Mouse (Mus musculus): Measurements from ENCODE around the gene Edaradd.

Edaradd gene

GRCm38 (mm10) chr13:12519955-12520584 lies at the start of gene Edaradd:
Gene Edaradd (minus strand): TSS chr13:12520438.
- peak; percentile 60 for DNase-seq

- no peak for DNase-seq
Measured at GRCm38 (mm10) chr13:12569741-12570140, 49.5 kb upstream of the Edaradd start.

GRCm38 (mm10) chr13:12568597-12569469 lies 48.6 kb upstream of the Edaradd start:
- no peak for DNase-seq

- no peak for DNase-seq
Measured at GRCm38 (mm10) chr13:12567936-12568335, 47.7 kb upstream of the Edaradd start.

- peak; percentile 100 for DNase-seq
Measured at GRCm38 (mm10) chr13:12565621-12566390, 45.6 kb upstream of the Edaradd start, which contains the start of gene Ero1lb. Gene Ero1lb (plus strand): TSS chr13:12565874.

- DNase-seq, result no peak
Measured at GRCm38 (mm10) chr13:12562256-12562655, 42.0 kb upstream of the Edaradd start.

GRCm38 (mm10) chr13:12561729-12562128 lies 41.5 kb upstream of the Edaradd start:
- DNase-seq, result no peak

GRCm38 (mm10) chr13:12559462-12560120 lies 39.4 kb upstream of the Edaradd start:
- no peak for DNase-seq

GRCm38 (mm10) chr13:12559044-12559443 lies 38.8 kb upstream of the Edaradd start:
- no peak for DNase-seq

- no peak for DNase-seq
Measured at GRCm38 (mm10) chr13:12554211-12554610, 34.0 kb upstream of the Edaradd start.

GRCm38 (mm10) chr13:12543880-12544568 lies 23.8 kb upstream of the Edaradd start:
- DNase-seq, result no peak

- DNase-seq, result no peak
Measured at GRCm38 (mm10) chr13:12543246-12543645, 23.0 kb upstream of the Edaradd start.

- DNase-seq, result peak; percentile 70
Measured at GRCm38 (mm10) chr13:12542006-12542981, 22.1 kb upstream of the Edaradd start.

- DNase-seq, result no peak
Measured at GRCm38 (mm10) chr13:12540119-12540518, 19.9 kb upstream of the Edaradd start.

GRCm38 (mm10) chr13:12539716-12540115 lies 19.5 kb upstream of the Edaradd start:
- DNase-seq, result no peak

GRCm38 (mm10) chr13:12537971-12538370 lies 17.7 kb upstream of the Edaradd start:
- DNase-seq, result peak; percentile 71

- peak; percentile 43 for DNase-seq
Measured at GRCm38 (mm10) chr13:12534628-12535027, 14.4 kb upstream of the Edaradd start.

- no peak for DNase-seq
Measured at GRCm38 (mm10) chr13:12525678-12526077, 5.4 kb upstream of the Edaradd start.

- no peak for DNase-seq
Measured at GRCm38 (mm10) chr13:12522346-12522745, 2.1 kb upstream of the Edaradd start.

- no peak for DNase-seq
Measured at GRCm38 (mm10) chr13:12519371-12519770, 867 bp downstream of the Edaradd start.

Data from kidney, adult 9 months (tissue).